Mouse (Mus musculus) forebrain, postnatal 0 days (tissue): ENCODE results near the gene Mymx. TPM values are rescaled to one million over a fixed set of nuclear protein-coding genes. Genes with fewer than 3 reads are reported as not detected.

Source experiments
- ATAC-seq: fragments of 200-750 bp; cut with Nextera tagmentation; 2 replicates; pipeline ENCODE4 v1.8.0; 2017; ENCODE audit warnings: mild to moderate bottlenecking, moderate library complexity
- DNase-seq: peaks from one replicate; pipeline ENCODE4 v3.0.0-alpha.2; 2015
- H3K27ac ChIP-seq: fragments of 300-500 bp; sonication (generic); 2 replicates; pipeline ENCODE4 v1.5.1; 2014; ENCODE audit warnings: low read depth, mild to moderate bottlenecking, antibody characterized with exemption, low read length, moderate library complexity, mixed read lengths
- H3K27me3 ChIP-seq: fragments of 300-500 bp; sonication (generic); 2 replicates; pipeline ENCODE4 v1.6.1; 2014; ENCODE audit warnings: mild to moderate bottlenecking, low read length, mixed read lengths; ENCODE audit not compliant: insufficient read depth
- H3K36me3 ChIP-seq: fragments of 300-500 bp; sonication (generic); 2 replicates; pipeline ENCODE4 v1.6.1; 2014; ENCODE audit warnings: mild to moderate bottlenecking, moderate library complexity; ENCODE audit not compliant: insufficient read depth
- H3K4me1 ChIP-seq: fragments of 300-500 bp; sonication (generic); 2 replicates; pipeline ENCODE4 v1.6.1; 2014; ENCODE audit warnings: antibody characterized with exemption; ENCODE audit not compliant: insufficient read depth
- H3K4me2 ChIP-seq: fragments of 300-500 bp; sonication (generic); 2 replicates; pipeline ENCODE4 v1.6.1; 2014; ENCODE audit warnings: low read depth, mild to moderate bottlenecking, moderate library complexity
- H3K4me3 ChIP-seq: fragments of 300-500 bp; sonication (generic); 2 replicates; pipeline ENCODE4 v1.5.1; 2014; ENCODE audit warnings: low read depth, low read length, mixed read lengths
- H3K9ac ChIP-seq: fragments of 300-500 bp; sonication (generic); 2 replicates; pipeline ENCODE4 v1.6.1; 2014; ENCODE audit warnings: mild to moderate bottlenecking
- H3K9me3 ChIP-seq: fragments of 300-500 bp; sonication (generic); 2 replicates; pipeline ENCODE4 v1.6.1; 2016; ENCODE audit warnings: low read length
- CTCF ChIP-seq: sonication (generic); IDR thresholded peaks from 2 replicates; pipeline ENCODE4 v1.5.1; 2016; ENCODE audit warnings: antibody characterized with exemption, control low read depth, low read depth
- WGBS: fragments of 180-500 bp; shearing (Covaris S2); extraction: QIAGEN DNeasy Blood & Tissue Kit; methylation state at CpG from one replicate; pipeline ENCODE4 v1.1.7; 2014; 5-methylcytosine and 5-hydroxymethylcytosine counted together
- polyA plus RNA-seq: library from polyadenylated mRNA; unstranded; fragments of >200 nt; fragmentation: Nextera tagmentation; extraction: Ambion mirVana; gene quantifications from 2 replicates; pipeline ENCODE4 v1.2.1, GENCODE M21; 2015
- total RNA-seq: library from RNA; depleted of rRNA; stranded (reverse); fragments of >200 nt; gene quantifications from 2 replicates; pipeline ENCODE4 v1.2.3, GENCODE M21; 2014

The Mymx gene
- total and polyA plus RNA-seq, 2 experiments from 2014 or later, result not detected

GRCm38 (mm10) chr17:45619386-45620256 lies 17.7 kb upstream of the Mymx start:
- DNase-seq, result no peak
- Histone ChIP-seq H3K27me3 (no peaks in the 10 kb centered on the region), H3K9ac (no peak overlapping the region), H3K9me3 (no peaks in the 10 kb centered on the region), H3K4me2 (no peak overlapping the region), H3K36me3 (no peaks in the 10 kb centered on the region), H3K4me3 (no peak overlapping the region), H3K4me1 (no peaks in the 10 kb centered on the region), H3K27ac (no peak overlapping the region)
- no peak for ATAC-seq
- WGBS, result 39% methylated on average over 20 of the region's 20 CpGs
- no peak for TF ChIP-seq CTCF

- Histone ChIP-seq H3K4me3 (no peak overlapping the region), H3K36me3 (no peaks in the 10 kb centered on the region), H3K4me2 (no peak overlapping the region), H3K9ac (no peak overlapping the region), H3K9me3 (no peaks in the 10 kb centered on the region), H3K27me3 (no peaks in the 10 kb centered on the region), H3K27ac (no peak overlapping the region), H3K4me1 (no peaks in the 10 kb centered on the region)
- ATAC-seq, result no peak
- 22% methylated on average over 8 of the region's 8 CpGs for WGBS
- DNase-seq, result no peak
- TF ChIP-seq CTCF, result no peak
These were observed 17.1 kb upstream of the Mymx start for GRCm38 (mm10) chr17:45618941-45619385.

- Histone ChIP-seq H3K4me3 (no peak overlapping the region), H3K4me2 (no peak overlapping the region), H3K4me1 (no peaks in the 10 kb centered on the region), H3K9ac (no peak overlapping the region), H3K27me3 (no peaks in the 10 kb centered on the region), H3K36me3 (no peaks in the 10 kb centered on the region), H3K9me3 (no peaks in the 10 kb centered on the region), H3K27ac (no peak overlapping the region)
- no peak for DNase-seq
- TF ChIP-seq CTCF, result no peak
- no peak for ATAC-seq
- WGBS, result 89% methylated on average over 6 of the region's 6 CpGs
These were observed 15.8 kb upstream of the Mymx start for GRCm38 (mm10) chr17:45617655-45618054.

GRCm38 (mm10) chr17:45616679-45617078 lies 14.8 kb upstream of the Mymx start:
- DNase-seq (no peak), ATAC-seq (no peak)
- Histone ChIP-seq H3K4me2 (no peak overlapping the region), H3K9me3 (no peaks in the 10 kb centered on the region), H3K27ac (no peak overlapping the region), H3K36me3 (no peaks in the 10 kb centered on the region), H3K27me3 (no peaks in the 10 kb centered on the region), H3K4me1 (no peaks in the 10 kb centered on the region), H3K9ac (no peak overlapping the region), H3K4me3 (no peak overlapping the region)
- 79% methylated on average over 3 of the region's 3 CpGs for WGBS
- no peak for TF ChIP-seq CTCF

GRCm38 (mm10) chr17:45616046-45616650 lies 14.2 kb upstream of the Mymx start:
- Histone ChIP-seq H3K9me3 (no peaks in the 10 kb centered on the region), H3K4me3 (no peak overlapping the region), H3K36me3 (no peaks in the 10 kb centered on the region), H3K4me2 (no peak overlapping the region), H3K27ac (no peak overlapping the region), H3K4me1 (no peaks in the 10 kb centered on the region), H3K9ac (no peak overlapping the region), H3K27me3 (no peaks in the 10 kb centered on the region)
- TF ChIP-seq CTCF, result no peak
- no peak for ATAC-seq
- 65% methylated on average over 4 of the region's 4 CpGs for WGBS
- DNase-seq, result no peak

GRCm38 (mm10) chr17:45612921-45613320 lies 11.0 kb upstream of the Mymx start:
- 89% methylated on average over 7 of the region's 7 CpGs for WGBS
- Histone ChIP-seq H3K27ac (no peak overlapping the region), H3K9me3 (no peaks in the 10 kb centered on the region), H3K36me3 (no peaks in the 10 kb centered on the region), H3K4me1 (no peaks in the 10 kb centered on the region), H3K9ac (no peak overlapping the region), H3K4me3 (no peak overlapping the region), H3K4me2 (no peak overlapping the region), H3K27me3 (no peaks in the 10 kb centered on the region)
- no peak for ATAC-seq
- DNase-seq, result no peak
- no peak for TF ChIP-seq CTCF

- WGBS, result 85% methylated on average over 8 of the region's 8 CpGs
- ATAC-seq (no peak), DNase-seq (no peak)
- H3K9ac ChIP-seq, result no peak overlapping the region
- no peaks in the 10 kb centered on the region for H3K4me1 ChIP-seq
- no peak overlapping the region for H3K4me3 ChIP-seq
- no peaks in the 10 kb centered on the region for H3K27me3 ChIP-seq
- no peak overlapping the region for H3K4me2 ChIP-seq
- no peaks in the 10 kb centered on the region for H3K9me3 ChIP-seq
- no peak overlapping the region for H3K27ac ChIP-seq
- H3K36me3 ChIP-seq, result no peaks in the 10 kb centered on the region
- no peak for TF ChIP-seq CTCF
These were observed 10.1 kb upstream of the Mymx start for GRCm38 (mm10) chr17:45612008-45612407.
